Mouse (Mus musculus) kidney, adult 2 months (tissue): Measurements from ENCODE around the gene Thap12. TPM values are rescaled to one million over a fixed set of nuclear protein-coding genes. Genes with fewer than 3 reads are reported as not detected.

ENCODE experiments used
- DNase-seq: peaks from one replicate; pipeline ENCODE4 v3.0.0; 2021
- H3K27ac ChIP-seq: fragments of 200-500 bp; 2 replicates; pipeline ENCODE4 v1.5.1; 2012; ENCODE audit warnings: low read depth, low read length, control low read depth, inconsistent platforms; ENCODE audit not compliant: insufficient read depth
- H3K27me3 ChIP-seq: fragments of 200-500 bp; replicated peaks from 2 replicates; pipeline ENCODE4 v1.6.1; 2012; ENCODE audit warnings: mild to moderate bottlenecking, moderate library complexity, low read length, inconsistent platforms; ENCODE audit not compliant: control insufficient read depth, insufficient read depth
- H3K36me3 ChIP-seq: fragments of 200-500 bp; 2 replicates; pipeline ENCODE4 v1.6.1; 2012; ENCODE audit warnings: mild to moderate bottlenecking, moderate library complexity, low read length, inconsistent platforms; ENCODE audit not compliant: control insufficient read depth, insufficient read depth
- H3K4me1 ChIP-seq: fragments of 200-500 bp; 2 replicates; pipeline ENCODE4 v1.6.1; 2011; ENCODE audit warnings: low read length; ENCODE audit not compliant: control insufficient read depth, insufficient read depth
- H3K4me3 ChIP-seq: fragments of 200-500 bp; 2 replicates; pipeline ENCODE4 v1.5.1; 2011; ENCODE audit warnings: mild to moderate bottlenecking, low read depth, low read length, control low read depth; ENCODE audit not compliant: insufficient read depth
- CTCF ChIP-seq: fragments of 200-500 bp; conservative IDR thresholded peaks from 2 replicates; pipeline ENCODE4 v1.5.1; 2011; ENCODE audit warnings: low read depth, mild to moderate bottlenecking, control low read depth, low read length, moderate library complexity, mixed read lengths; ENCODE audit not compliant: insufficient read depth, insufficient read length
- POLR2A ChIP-seq: fragments of 200-500 bp; IDR thresholded peaks from one replicate; pipeline ENCODE4 v1.6.1; 2011; ENCODE audit warnings: low read depth, low read length, control low read depth
- WGBS: fragments of 180-500 bp; shearing (Covaris S2); methylation state at CpG from one replicate; pipeline ENCODE4 v1.1.7; 2018; 5-methylcytosine and 5-hydroxymethylcytosine counted together
- polyA plus RNA-seq: library from polyadenylated mRNA; depleted of rRNA; stranded (reverse); fragments of >200 nt; gene quantifications from 2 replicates; pipeline ENCODE4 v1.2.3, GENCODE M21; 2012

Gene Thap12
- polyA plus RNA-seq, 1 experiment = 13.3 TPM

GRCm38 (mm10) chr7:98720731-98721130 lies 17.8 kb downstream of the Thap12 start:
- Histone ChIP-seq H3K36me3 (peaks cover 4% of the 10 kb centered on the region; the same call in 1 of the 2 replicates), H3K27me3 (no peaks in the 10 kb centered on the region), H3K4me1 (no peaks in the 10 kb centered on the region), H3K4me3 (no peak overlapping the region), H3K27ac (no peak overlapping the region)
- DNase-seq = no peak
- WGBS = 57% methylated on average over 3 of the region's 3 CpGs
- TF ChIP-seq CTCF (no peak), POLR2A (no peak)

GRCm38 (mm10) chr7:98721172-98721571 lies 18.3 kb downstream of the Thap12 start:
- no peaks in the 10 kb centered on the region for H3K4me1 ChIP-seq
- DNase-seq = no peak
- H3K4me3 ChIP-seq = no peak overlapping the region
- peaks cover 4% of the 10 kb centered on the region; the same call in 1 of the 2 replicates for H3K36me3 ChIP-seq
- no peaks in the 10 kb centered on the region for H3K27me3 ChIP-seq
- TF ChIP-seq CTCF (no peak), POLR2A (no peak)
- H3K27ac ChIP-seq = no peak overlapping the region
- 50% methylated on average over 5 of the region's 5 CpGs for WGBS

DNA sequence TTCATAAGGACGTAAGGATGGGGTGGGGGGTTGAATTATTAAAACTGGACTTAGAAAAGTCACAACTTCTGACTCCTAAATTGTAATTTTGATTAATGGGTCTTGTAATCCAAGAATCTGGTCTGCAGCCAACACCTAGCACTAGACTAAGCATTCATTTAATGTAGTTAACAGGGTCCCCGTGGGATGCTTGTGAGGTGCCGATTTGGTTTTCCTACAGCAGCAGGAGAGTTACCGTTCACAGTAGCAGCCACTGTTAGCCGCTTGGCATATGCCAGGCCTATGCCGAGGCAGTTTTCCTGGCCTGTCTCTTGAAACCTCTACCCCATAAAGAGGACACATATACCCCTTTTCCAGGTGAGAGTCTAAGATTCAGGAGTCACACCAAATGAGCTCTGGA lies 18.7 kb downstream of the Thap12 start:
- Histone ChIP-seq H3K36me3 (peaks cover 2% of the 10 kb centered on the region; the same call in 1 of the 2 replicates), H3K4me1 (no peaks in the 10 kb centered on the region), H3K4me3 (no peak overlapping the region), H3K27ac (no peak overlapping the region), H3K27me3 (no peaks in the 10 kb centered on the region)
- WGBS = 49% methylated on average over 6 of the region's 6 CpGs
- no peak for DNase-seq
- TF ChIP-seq POLR2A = no peak
- TF ChIP-seq CTCF = no peak

DNA sequence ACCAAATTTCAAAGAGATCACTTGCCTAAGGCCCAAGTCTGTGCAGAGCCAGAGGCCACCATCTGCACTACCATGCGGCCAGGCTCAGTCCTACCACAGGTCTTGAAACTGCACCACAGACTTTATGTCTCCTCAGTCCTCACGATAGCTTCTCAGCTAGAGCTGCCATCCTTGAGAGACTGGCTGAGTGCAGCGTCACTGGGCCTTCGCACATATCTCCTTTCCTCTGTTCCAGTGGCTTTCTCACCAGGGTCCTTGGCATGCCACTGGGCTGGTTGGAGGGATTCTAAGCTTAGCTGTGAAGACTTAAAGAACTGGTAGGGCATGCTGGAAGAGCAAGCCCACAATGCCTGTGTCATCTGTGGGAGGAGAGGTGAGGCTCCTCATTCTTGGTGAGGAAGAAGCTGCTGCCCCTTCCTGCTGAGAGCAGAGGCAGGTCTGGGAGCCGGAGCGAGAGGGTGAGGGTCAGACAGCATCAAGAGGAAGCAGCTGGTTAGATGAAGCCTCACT lies 22.8 kb downstream of the Thap12 start:
- H3K36me3 ChIP-seq = no peaks in the 10 kb centered on the region
- H3K4me3 ChIP-seq = no peak overlapping the region
- no peaks in the 10 kb centered on the region for H3K27me3 ChIP-seq
- H3K27ac ChIP-seq = no peak overlapping the region
- WGBS = 88% methylated on average over 6 of the region's 6 CpGs
- TF ChIP-seq CTCF (no peak), POLR2A (no peak)
- H3K4me1 ChIP-seq = no peaks in the 10 kb centered on the region
- DNase-seq = no peak

DNA sequence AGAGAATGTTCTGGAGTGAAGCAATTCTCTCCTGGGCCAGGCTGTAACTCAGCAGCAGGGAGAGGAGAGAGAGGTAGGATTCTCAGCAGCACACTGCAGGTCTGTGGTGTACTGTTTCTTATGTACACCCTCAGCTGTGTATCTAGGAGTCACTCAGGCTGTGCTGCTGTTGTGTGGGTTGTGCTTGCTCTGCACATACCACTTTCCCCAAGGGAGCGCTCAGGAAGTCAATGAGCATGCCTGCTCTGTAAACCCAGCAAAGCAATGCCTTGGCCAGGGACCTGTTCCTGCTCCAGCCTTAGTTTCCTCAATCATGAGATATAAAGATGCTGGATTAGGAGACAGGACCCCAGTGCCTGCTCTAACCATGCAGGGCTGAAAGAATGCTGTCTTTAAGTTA lies 25.1 kb downstream of the Thap12 start:
- H3K27me3 ChIP-seq = no peaks in the 10 kb centered on the region
- no peak overlapping the region for H3K27ac ChIP-seq
- TF ChIP-seq POLR2A = no peak
- no peak for TF ChIP-seq CTCF
- peak; percentile 38 for DNase-seq
- no peak overlapping the region for H3K4me3 ChIP-seq
- WGBS = 81% methylated on average over 1 of the region's 1 CpGs
- H3K36me3 ChIP-seq = no peaks in the 10 kb centered on the region
- H3K4me1 ChIP-seq = no peaks in the 10 kb centered on the region

DNA sequence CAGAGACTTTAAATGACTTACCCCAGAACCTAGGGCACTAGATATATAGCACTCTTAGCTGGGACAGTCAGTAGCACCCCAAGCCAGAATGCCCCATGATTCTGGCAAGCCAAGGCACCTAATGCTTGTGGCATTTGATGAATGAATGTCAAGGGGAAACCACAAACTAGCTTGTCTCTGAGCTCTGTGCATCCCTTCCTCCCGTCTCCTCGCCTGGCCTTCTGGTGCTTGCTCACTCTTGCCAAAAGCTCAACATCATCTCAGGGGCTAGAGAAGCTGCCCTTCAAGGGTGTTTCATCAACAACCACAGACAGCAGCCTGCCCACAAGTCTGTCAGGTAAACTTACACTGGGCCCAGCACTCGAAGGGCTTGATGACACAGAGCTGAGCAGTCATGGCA lies 25.6 kb downstream of the Thap12 start:
- Histone ChIP-seq H3K27ac (no peak overlapping the region), H3K4me3 (no peak overlapping the region), H3K36me3 (no peaks in the 10 kb centered on the region), H3K27me3 (no peaks in the 10 kb centered on the region), H3K4me1 (no peaks in the 10 kb centered on the region)
- no peak for DNase-seq
- TF ChIP-seq CTCF (no peak), POLR2A (no peak)
- WGBS = 68% methylated on average over 3 of the region's 3 CpGs

DNA sequence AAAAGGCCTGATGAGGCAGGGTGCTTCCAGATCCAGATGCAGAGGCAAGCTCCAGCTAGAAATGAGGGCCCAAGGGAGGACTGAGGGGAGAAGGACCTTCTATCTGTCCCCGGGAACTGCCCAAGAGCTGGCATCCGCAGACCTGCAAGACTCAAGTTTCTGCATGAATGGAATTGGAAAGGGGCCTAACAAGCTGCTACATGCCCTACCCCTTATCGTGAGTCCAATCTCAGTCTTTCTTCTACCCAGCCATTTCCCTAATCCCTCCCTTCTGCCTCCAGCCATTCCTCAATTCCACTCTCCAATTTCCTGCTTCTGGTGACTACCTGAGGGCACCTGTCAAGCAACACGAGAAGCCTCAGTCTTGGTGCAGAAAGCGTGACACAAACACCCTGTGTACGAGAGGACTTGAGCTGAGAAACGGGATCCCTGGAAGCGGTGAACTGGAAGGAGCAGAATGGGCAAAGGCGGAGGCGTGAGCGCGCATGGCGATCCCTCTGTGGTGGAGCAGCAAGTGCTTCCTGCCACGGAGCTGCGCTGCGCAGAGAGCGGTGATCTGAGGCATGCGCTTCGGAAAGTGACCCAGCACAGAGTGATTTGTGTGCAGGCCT lies 26.9 kb downstream of the Thap12 start:
- H3K4me1 ChIP-seq = no peaks in the 10 kb centered on the region
- peak overlapping the region; percentile 10; the same call in 1 of the 2 replicates for H3K4me3 ChIP-seq
- no peaks in the 10 kb centered on the region for H3K36me3 ChIP-seq
- peak; percentile 8 for DNase-seq
- H3K27me3 ChIP-seq = no peaks in the 10 kb centered on the region
- 19% methylated on average over 19 of the region's 19 CpGs for WGBS
- no peak overlapping the region for H3K27ac ChIP-seq
- TF ChIP-seq POLR2A (no peak), CTCF (no peak)
